Mouse (Mus musculus) embryonic facial prominence, embryonic 11.5 days (tissue): ENCODE data around the gene Ifi27. TPM values are rescaled to one million over a fixed set of nuclear protein-coding genes. Genes with fewer than 3 reads are reported as not detected.
"Not testable (repeated sequence)": the region's sequence is repeated elsewhere in the genome, so short reads cannot be mapped to it uniquely, and the experiment has no call there.

ENCODE experiments used
- ATAC-seq: fragments of 200-750 bp; cut with Nextera tagmentation; replicated peaks from 2 replicates; pipeline ENCODE4 v1.8.0; 2017; ENCODE audit warnings: low read depth; ENCODE audit not compliant: insufficient number of reproducible peaks, low FRiP score, low TSS enrichment
- DNase-seq: peaks from one replicate; pipeline ENCODE4 v3.0.0-alpha.2; 2015; ENCODE audit warnings: low spot score
- H3K27ac ChIP-seq: fragments of 300-500 bp; sonication (generic); replicated peaks from 2 replicates; pipeline ENCODE4 v1.5.1; 2014; ENCODE audit warnings: mild to moderate bottlenecking, low read depth, low read length, control low read depth
- H3K27me3 ChIP-seq: fragments of 300-500 bp; sonication (generic); 2 replicates; pipeline ENCODE4 v1.6.1; 2014; ENCODE audit warnings: mild to moderate bottlenecking, low read length, moderate library complexity, mixed read lengths; ENCODE audit not compliant: control insufficient read depth, insufficient read depth
- H3K36me3 ChIP-seq: fragments of 300-500 bp; sonication (generic); replicated peaks from 2 replicates; pipeline ENCODE4 v1.6.1; 2014; ENCODE audit warnings: low read depth, mild to moderate bottlenecking, low read length, moderate library complexity, mixed read lengths; ENCODE audit not compliant: control insufficient read depth, insufficient read depth
- H3K4me1 ChIP-seq: fragments of 300-500 bp; sonication (generic); 2 replicates; pipeline ENCODE4 v1.6.1; 2014; ENCODE audit warnings: low read length, mixed read lengths; ENCODE audit not compliant: control insufficient read depth, insufficient read depth
- H3K4me2 ChIP-seq: fragments of 300-500 bp; sonication (generic); 2 replicates; pipeline ENCODE4 v1.6.1; 2014; ENCODE audit warnings: low read depth, mild to moderate bottlenecking, control low read depth, low read length, moderate library complexity
- H3K4me3 ChIP-seq: fragments of 300-500 bp; sonication (generic); 2 replicates; pipeline ENCODE4 v1.5.1; 2014; ENCODE audit warnings: low read depth, low read length, control low read depth
- H3K9ac ChIP-seq: fragments of 300-500 bp; sonication (generic); replicated peaks from 2 replicates; pipeline ENCODE4 v1.6.1; 2014; ENCODE audit warnings: mild to moderate bottlenecking, control low read depth, low read length
- H3K9me3 ChIP-seq: fragments of 300-500 bp; sonication (generic); replicated peaks from 2 replicates; pipeline ENCODE4 v1.6.1; 2016; ENCODE audit warnings: mild to moderate bottlenecking, low read length, inconsistent platforms, mixed read lengths; ENCODE audit not compliant: control insufficient read depth
- WGBS: fragments of 180-500 bp; shearing (Covaris S2); extraction: QIAGEN DNeasy Blood & Tissue Kit; methylation state at CpG from one replicate; pipeline ENCODE4 v1.1.7; 2014; 5-methylcytosine and 5-hydroxymethylcytosine counted together
- polyA plus RNA-seq: library from polyadenylated mRNA; unstranded; fragments of >200 nt; fragmentation: Nextera tagmentation; extraction: Ambion mirVana; gene quantifications from 2 replicates; pipeline ENCODE4 v1.2.1, GENCODE M21; 2014

Ifi27 gene
- polyA plus RNA-seq, 1 experiment from 2014 or later: 3.7 TPM

DNA sequence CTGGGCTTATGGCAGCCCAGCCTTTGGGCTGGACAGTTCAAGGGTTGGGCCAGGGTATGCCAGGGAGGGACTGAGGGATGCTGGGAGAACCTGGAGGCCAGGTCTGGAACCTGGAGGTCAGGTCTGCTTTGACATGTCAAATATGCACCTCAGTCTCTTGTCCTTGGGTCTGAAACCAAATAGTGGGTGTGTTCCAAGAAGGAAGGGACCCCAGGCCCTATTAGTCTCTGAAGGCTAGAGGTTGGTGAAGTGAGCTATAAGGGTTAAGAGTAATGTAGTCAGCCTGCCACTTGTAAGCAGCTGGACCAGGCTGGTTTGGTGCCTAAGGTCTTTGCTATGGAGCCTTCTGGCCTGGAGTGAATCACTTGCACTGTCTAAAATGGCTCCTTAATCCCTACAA lies 850 bp downstream of the Ifi27 start:
- Histone ChIP-seq H3K9me3 (no peaks in the 10 kb centered on the region), H3K4me2 (no peak overlapping the region), H3K36me3 (no peaks in the 10 kb centered on the region), H3K4me1 (no peaks in the 10 kb centered on the region), H3K9ac (no peak overlapping the region), H3K4me3 (no peak overlapping the region), H3K27me3 (no peaks in the 10 kb centered on the region), H3K27ac (no peak overlapping the region)
- ATAC-seq (no peak), DNase-seq (no peak)

DNA sequence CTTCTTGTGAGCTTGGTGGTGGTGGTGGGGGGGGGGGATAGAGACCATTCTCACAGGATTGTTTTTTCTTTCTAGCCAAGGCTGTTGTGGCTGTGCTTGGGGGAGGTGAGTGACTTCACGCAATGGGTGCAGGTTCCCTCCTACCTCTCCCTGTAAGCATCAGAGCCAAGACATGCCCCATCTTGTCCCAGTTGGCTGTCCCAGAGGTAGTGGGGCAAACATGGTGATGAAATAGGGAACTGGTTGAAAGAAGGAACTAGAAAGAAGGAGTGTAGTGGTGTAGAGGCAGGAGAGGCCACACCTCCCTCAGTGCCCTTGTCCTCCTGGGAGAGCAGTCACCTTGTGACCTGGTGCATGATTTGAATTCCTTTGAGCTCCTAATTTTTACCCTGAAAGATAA lies 3.6 kb downstream of the Ifi27 start:
- Histone ChIP-seq H3K4me3 (no peak overlapping the region), H3K4me1 (no peaks in the 10 kb centered on the region), H3K9me3 (no peaks in the 10 kb centered on the region), H3K4me2 (no peak overlapping the region), H3K27me3 (no peaks in the 10 kb centered on the region), H3K9ac (no peak overlapping the region), H3K36me3 (no peaks in the 10 kb centered on the region), H3K27ac (no peak overlapping the region)
- WGBS: 73% methylated on average over 1 of the region's 1 CpGs
- DNase-seq (no peak), ATAC-seq (no peak)

DNA sequence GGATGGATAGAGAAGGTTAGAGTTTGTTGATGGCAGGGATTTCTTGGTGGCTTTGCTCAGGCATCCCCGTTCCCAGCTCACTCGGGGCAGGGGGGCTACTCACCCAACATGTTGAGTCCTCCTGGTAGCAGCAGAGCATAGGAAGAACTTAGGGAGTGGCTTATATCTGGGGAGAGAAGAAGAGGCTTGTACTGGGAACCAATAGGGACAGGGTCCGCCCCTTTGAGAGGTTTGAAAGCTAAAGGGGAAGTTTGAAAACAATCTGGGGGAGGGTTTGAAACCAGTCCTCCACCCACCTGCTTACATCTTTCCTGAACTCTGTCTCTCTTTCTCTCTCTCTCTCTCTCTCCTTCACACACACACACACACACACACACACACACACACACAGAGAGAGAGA lies 9.5 kb downstream of the Ifi27 start, which contains the start of gene Ifi27l2a:
TSS of gene Ifi27l2a (minus strand) at position 157 of the 400 bp plus-strand sequence.
- no peak within 1 kb of the TSS for H3K4me2 ChIP-seq
- ATAC-seq (no peak), DNase-seq (no peak)
- no peak within 1 kb of the TSS for H3K4me3 ChIP-seq
- no peaks in the 10 kb centered on the region for H3K27me3 ChIP-seq
- H3K36me3 ChIP-seq: no peaks in the 10 kb centered on the region
- WGBS: 54% methylated on average over 3 of the region's 3 CpGs
- no peak within 1 kb of the TSS for H3K27ac ChIP-seq
- no peak within 1 kb of the TSS for H3K9ac ChIP-seq
- no peaks in the 10 kb centered on the region for H3K4me1 ChIP-seq
- no peaks in the 10 kb centered on the region for H3K9me3 ChIP-seq

GRCm38 (mm10) chr12:103444261-103444660 lies 10.2 kb downstream of the Ifi27 start:
- not testable (repeated sequence) for H3K4me1 ChIP-seq, ATAC-seq, H3K4me2 ChIP-seq, H3K27me3 ChIP-seq, H3K9ac ChIP-seq, H3K27ac ChIP-seq, H3K9me3 ChIP-seq, DNase-seq, H3K4me3 ChIP-seq, H3K36me3 ChIP-seq
- WGBS: 56% methylated on average over 4 of the region's 7 CpGs

GRCm38 (mm10) chr12:103445060-103445459 lies 11.0 kb downstream of the Ifi27 start:
- H3K9me3 ChIP-seq: no peaks in the 10 kb centered on the region
- H3K36me3 ChIP-seq: no peaks in the 10 kb centered on the region
- ATAC-seq (no peak), DNase-seq (no peak)
- H3K4me3 ChIP-seq: no peak overlapping the region
- WGBS: 78% methylated on average over 3 of the region's 3 CpGs
- no peak overlapping the region for H3K27ac ChIP-seq
- H3K4me2 ChIP-seq: no peak overlapping the region
- no peak overlapping the region for H3K9ac ChIP-seq
- H3K4me1 ChIP-seq: no peaks in the 10 kb centered on the region
- no peaks in the 10 kb centered on the region for H3K27me3 ChIP-seq

DNA sequence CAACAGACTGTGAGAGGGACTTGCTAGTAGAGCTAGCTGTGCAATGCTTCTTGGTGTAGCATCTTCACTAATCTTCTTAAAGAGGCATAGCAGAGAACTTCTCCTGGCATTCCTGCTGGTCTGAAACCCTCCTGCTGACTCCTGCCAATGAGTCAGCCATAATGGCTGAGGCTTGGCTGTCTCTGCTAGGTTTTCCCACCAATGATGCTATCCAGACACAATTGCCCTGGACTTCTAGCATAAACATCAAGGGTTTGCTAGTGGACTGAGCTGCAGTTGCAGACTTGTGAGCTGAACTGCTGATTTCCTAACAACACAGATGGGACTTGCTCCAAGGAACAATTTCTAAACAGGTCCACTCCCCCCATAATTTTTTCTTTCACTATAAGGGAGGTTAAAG lies 19.4 kb downstream of the Ifi27 start:
- Histone ChIP-seq H3K27ac (no peak overlapping the region), H3K9ac (no peak overlapping the region), H3K27me3 (no peaks in the 10 kb centered on the region), H3K9me3 (no peaks in the 10 kb centered on the region), H3K36me3 (no peaks in the 10 kb centered on the region), H3K4me1 (no peaks in the 10 kb centered on the region), H3K4me3 (no peak overlapping the region), H3K4me2 (no peak overlapping the region)
- DNase-seq (no peak), ATAC-seq (no peak)

GRCm38 (mm10) chr12:103456727-103457126 lies 22.7 kb downstream of the Ifi27 start:
- no CpG with 5 or more reads among the region's 1 CpGs for WGBS
- H3K4me3 ChIP-seq, H3K9ac ChIP-seq, H3K27me3 ChIP-seq, DNase-seq, ATAC-seq, H3K27ac ChIP-seq, H3K9me3 ChIP-seq, H3K4me2 ChIP-seq, H3K4me1 ChIP-seq, H3K36me3 ChIP-seq: not testable (repeated sequence)

- H3K4me1 ChIP-seq: no peaks in the 10 kb centered on the region
- no peaks in the 10 kb centered on the region for H3K27me3 ChIP-seq
- no peak within 1 kb of the TSS for H3K27ac ChIP-seq
- ATAC-seq (no peak), DNase-seq (no peak)
- no peak within 1 kb of the TSS for H3K4me2 ChIP-seq
- no peaks in the 10 kb centered on the region for H3K9me3 ChIP-seq
- H3K36me3 ChIP-seq: no peaks in the 10 kb centered on the region
- no peak within 1 kb of the TSS for H3K9ac ChIP-seq
- H3K4me3 ChIP-seq: no peak within 1 kb of the TSS
- 78% methylated on average over 3 of the region's 3 CpGs for WGBS
Observed at GRCm38 (mm10) chr12:103457140-103457539, 23.1 kb downstream of the Ifi27 start, which contains the start of gene Ifi27l2b. TSS of gene Ifi27l2b (minus strand) at chr12:103457223.
